Mouse (Mus musculus): Measurements from ENCODE around the gene Zfp697.
"Not testable (repeated sequence)": the region's sequence is repeated elsewhere in the genome, so short reads cannot be mapped to it uniquely, and the experiment has no call there.

The Zfp697 gene

GRCm38 (mm10) chr3:98680786-98681185, 298.5 kb downstream of the Zfp697 start:
- no peak for DNase-seq (ENCODE audit: low spot score)

- DNase-seq (ENCODE audit: low spot score): no peak
These were observed 300.1 kb downstream of the Zfp697 start for GRCm38 (mm10) chr3:98682401-98682800.

- DNase-seq (ENCODE audit: low spot score): no peak
These were observed 338.5 kb downstream of the Zfp697 start for GRCm38 (mm10) chr3:98720740-98721139.

- DNase-seq (ENCODE audit: low spot score): no peak
These were observed 342.1 kb downstream of the Zfp697 start, which contains the start of gene Hsd3b2 for GRCm38 (mm10) chr3:98724376-98724775. Gene Hsd3b2, minus strand, starts transcription at chr3:98724543.

GRCm38 (mm10) chr3:98726281-98726680, 344.0 kb downstream of the Zfp697 start:
- no peak for DNase-seq (ENCODE audit: low spot score)

GRCm38 (mm10) chr3:98733724-98734123, 351.5 kb downstream of the Zfp697 start:
- no peak for DNase-seq (ENCODE audit: low spot score)

- DNase-seq (ENCODE audit: low spot score): no peak
These were observed 352.1 kb downstream of the Zfp697 start for GRCm38 (mm10) chr3:98734340-98734739.

GRCm38 (mm10) chr3:98741043-98741442, 358.8 kb downstream of the Zfp697 start:
- DNase-seq (ENCODE audit: low spot score): not testable (repeated sequence)

GRCm38 (mm10) chr3:98752171-98752570, 369.9 kb downstream of the Zfp697 start:
- no peak for DNase-seq (ENCODE audit: low spot score)

GRCm38 (mm10) chr3:98756836-98757235, 374.6 kb downstream of the Zfp697 start:
- DNase-seq (ENCODE audit: low spot score): no peak

- DNase-seq (ENCODE audit: low spot score): no peak
These were observed 381.9 kb downstream of the Zfp697 start for GRCm38 (mm10) chr3:98764155-98764554.

- no peak for DNase-seq (ENCODE audit: low spot score)
These were observed 398.7 kb downstream of the Zfp697 start for GRCm38 (mm10) chr3:98780921-98781320.

GRCm38 (mm10) chr3:98782181-98782868, 400.1 kb downstream of the Zfp697 start:
- no peak for DNase-seq (ENCODE audit: low spot score)

GRCm38 (mm10) chr3:98786551-98786950, 404.3 kb downstream of the Zfp697 start:
- no peak for DNase-seq (ENCODE audit: low spot score)

Data from spleen, adult 12 weeks (tissue).